ENCODE assay signal across 9 mouse cellular contexts in the genomic region with DNA sequence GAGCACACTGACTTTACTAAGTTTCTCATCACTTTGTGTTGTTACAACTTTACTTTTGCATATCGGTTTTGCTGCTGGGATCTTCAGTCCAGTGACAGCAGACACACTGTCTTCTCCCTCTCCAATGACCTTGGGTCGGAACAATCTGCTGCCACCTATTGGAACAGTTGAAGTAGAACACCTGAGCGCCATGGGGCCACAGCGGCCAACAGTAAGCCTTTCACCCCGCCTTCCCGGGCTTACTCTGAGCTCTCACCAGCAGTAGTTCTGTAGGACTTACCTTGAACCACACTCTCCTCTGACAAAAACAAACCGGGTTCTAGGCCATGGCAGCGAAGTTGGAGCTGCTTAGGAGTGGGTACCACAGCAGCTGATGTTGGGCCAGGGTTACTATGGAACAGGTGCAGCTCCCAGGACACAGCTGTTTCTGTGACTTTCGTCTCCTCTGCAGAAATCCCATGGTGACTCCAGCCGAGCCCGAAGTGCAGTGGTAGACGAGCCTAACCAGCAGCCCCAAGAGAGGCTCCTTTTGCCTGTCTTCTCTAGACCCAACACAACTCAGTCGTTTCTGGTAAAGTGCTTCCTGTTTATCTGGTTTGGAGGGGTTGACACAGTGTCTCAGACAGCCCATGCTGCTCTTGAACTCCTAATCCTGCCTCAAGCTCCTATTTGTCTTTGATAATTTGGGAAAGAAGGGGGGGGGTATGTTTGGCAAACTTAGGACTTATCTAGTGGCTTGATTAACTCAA. TPM values are rescaled to one million over a fixed set of nuclear protein-coding genes. Genes with fewer than 3 reads are reported as not detected.
DNase-seq lines count a peak whose midpoint lies in the region; ATAC-seq and TF ChIP-seq lines count a peak whose summit lies in the region.
"Had no signal": no experiment of that assay in that cellular context is flagged by ENCODE, and none has a peak within 500 bp of the region (broad histone marks: within the 10 kb centered on the region; RNA-seq: fewer than 3 reads in every experiment).

No protein-coding gene starts in this region.

- peak; percentile 57; the same call in 1 of the 2 replicates for TF ChIP-seq CTCF in testis, adult 2 months (IDR thresholded peaks at IDR 0.05; ENCODE audit: control insufficient read depth, insufficient read depth, insufficient replicate concordance, low read depth, low read length)

- peak; percentile 85 for ATAC-seq in megakaryocyte progenitor cell, adult 5-6 weeks (replicated peaks; ENCODE audit: poor library complexity)

- TF ChIP-seq POLR2A in testis, adult 2 months (IDR thresholded peaks at IDR 0.05; ENCODE audit: control insufficient read depth, low read depth, low read length), result no peak

- H3K27me3 ChIP-seq in testis, adult 2 months (ENCODE audit: control insufficient read depth, insufficient read depth, low read length), result no peaks in the 10 kb centered on the region
- H3K27me3 ChIP-seq: embryonic facial prominence, embryonic 12.5 days had no signal

- no peak overlapping the region for H3K4me3 ChIP-seq in testis, adult 2 months (ENCODE audit: control insufficient read depth, low read depth, low read length)
- H3K4me3 ChIP-seq: embryonic facial prominence, embryonic 12.5 days had no signal

- no peak overlapping the region for H3K27ac ChIP-seq in testis, adult 2 months (ENCODE audit: control insufficient read depth, insufficient read depth, low read depth, low read length)
- H3K27ac ChIP-seq: embryonic facial prominence, embryonic 12.5 days had no signal

- peak; percentile 43 for DNase-seq in ovary, postnatal 36 days (ENCODE audit: low spot score)
- DNase-seq in ovary, postnatal 10 days (ENCODE audit: low spot score), result no peak
- DNase-seq in cerebellum, adult 18-20 months, result peak; percentile 43 to 60
- DNase-seq in heart, adult 9 months (ENCODE audit: low spot score in 2 of 2), result peak; percentile 18 to 28
- DNase-seq in kidney, postnatal 10 days, result peak; percentile 64
- DNase-seq in left cerebral cortex, adult 9 months (ENCODE audit: low spot score in 2 of 2), result no peak

- H3K4me1 ChIP-seq in testis, adult 2 months (ENCODE audit: control insufficient read depth, insufficient read depth, low read length), result no peaks in the 10 kb centered on the region
- H3K4me1 ChIP-seq: embryonic facial prominence, embryonic 12.5 days had no signal

- H3K36me3 ChIP-seq in testis, adult 2 months (ENCODE audit: control insufficient read depth, insufficient read depth, low read length), result no peaks in the 10 kb centered on the region; the same call in 1 of the 2 replicates

RNA-seq across cellular contexts. Expression of gene Dnajc9, which starts 10.2 kb away (rescaled TPM):
- 75.2 and 78.3 TPM in 2 replicates for total RNA-seq in megakaryocyte progenitor cell, adult 5-6 weeks (2015)
- total RNA-seq in megakaryocyte progenitor cell, adult 5-6 weeks (2017), result 250 and 274 TPM in 2 replicates
- polyA plus RNA-seq in testis, adult 2 months (2012; rRNA removed), result 104 and 140 TPM in 2 replicates

RNA-seq across cellular contexts. Expression of gene Mrps16, which starts 14.9 kb away (rescaled TPM):
- total RNA-seq in megakaryocyte progenitor cell, adult 5-6 weeks (2015), result 89.6 and 90.7 TPM in 2 replicates
- total RNA-seq in megakaryocyte progenitor cell, adult 5-6 weeks (2017), result 43.4 and 45.8 TPM in 2 replicates
- 14.2 and 14.4 TPM in 2 replicates for polyA plus RNA-seq in testis, adult 2 months (2012; rRNA removed)

RNA-seq across cellular contexts. Expression of gene Fam149b, which starts 30.5 kb away (rescaled TPM):
- 21.1 and 30.8 TPM in 2 replicates for total RNA-seq in megakaryocyte progenitor cell, adult 5-6 weeks (2015)
- total RNA-seq in megakaryocyte progenitor cell, adult 5-6 weeks (2017), result 21.9 and 26.6 TPM in 2 replicates
- 51.2 and 54.5 TPM in 2 replicates for polyA plus RNA-seq in testis, adult 2 months (2012; rRNA removed)

RNA-seq across cellular contexts. Expression of gene Ecd, which starts 30.6 kb away (rescaled TPM):
- 44.2 and 45.9 TPM in 2 replicates for total RNA-seq in megakaryocyte progenitor cell, adult 5-6 weeks (2015)
- total RNA-seq in megakaryocyte progenitor cell, adult 5-6 weeks (2017), result 67.3 and 71.2 TPM in 2 replicates
- polyA plus RNA-seq in testis, adult 2 months (2012; rRNA removed), result 19.4 and 19.7 TPM in 2 replicates

Comparison
In these comparisons a context has a peak if more than half of its experiments do, and no peak if none do; other contexts are left out.
1. DNase-seq: peak in ovary, postnatal 36 days (single experiment), cerebellum, adult 18-20 months (2 of 2), heart, adult 9 months (2 of 2) and kidney, postnatal 10 days (single experiment); none in ovary, postnatal 10 days (single experiment) and left cerebral cortex, adult 9 months (0 of 2).